Mouse (Mus musculus) hindlimb bud, embryonic 11.5 days (tissue): ENCODE results near the gene Styxl1.

Experiments used
- DNase-seq: peaks from one replicate; pipeline ENCODE4 v3.0.0-alpha.2; 2012; ENCODE audit warnings: low read depth, low spot score; ENCODE audit errors: extremely low spot score

Gene Styxl1

GRCm38 (mm10) chr5:135777796-135778470, at the start of gene Styxl1:
Gene Styxl1, minus strand, starts transcription at chr5:135778385.
- no peak for DNase-seq

DNA sequence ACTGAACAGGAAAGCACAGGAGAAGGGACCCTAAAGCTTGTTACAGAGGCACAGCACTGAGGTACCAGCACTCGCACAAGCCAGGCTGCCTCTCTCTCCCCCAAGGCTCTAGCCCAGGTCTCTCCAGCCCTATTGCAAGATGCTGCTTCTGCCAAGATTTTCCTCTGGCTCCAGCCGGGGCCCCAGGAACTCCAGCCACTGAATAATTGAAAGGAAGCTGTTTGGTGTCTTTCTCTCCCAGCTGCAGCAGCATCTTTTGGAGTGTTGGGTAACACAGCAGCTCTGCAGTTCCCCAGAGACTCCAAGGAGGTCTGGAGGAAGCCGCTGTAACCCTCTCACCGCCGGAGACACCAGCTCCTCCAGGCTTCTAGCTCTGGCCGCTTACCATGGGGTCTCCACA, 48.0 kb upstream of the Styxl1 start:
- DNase-seq: no peak

- no peak for DNase-seq
Observed at GRCm38 (mm10) chr5:135824517-135824916, 46.3 kb upstream of the Styxl1 start.

DNA sequence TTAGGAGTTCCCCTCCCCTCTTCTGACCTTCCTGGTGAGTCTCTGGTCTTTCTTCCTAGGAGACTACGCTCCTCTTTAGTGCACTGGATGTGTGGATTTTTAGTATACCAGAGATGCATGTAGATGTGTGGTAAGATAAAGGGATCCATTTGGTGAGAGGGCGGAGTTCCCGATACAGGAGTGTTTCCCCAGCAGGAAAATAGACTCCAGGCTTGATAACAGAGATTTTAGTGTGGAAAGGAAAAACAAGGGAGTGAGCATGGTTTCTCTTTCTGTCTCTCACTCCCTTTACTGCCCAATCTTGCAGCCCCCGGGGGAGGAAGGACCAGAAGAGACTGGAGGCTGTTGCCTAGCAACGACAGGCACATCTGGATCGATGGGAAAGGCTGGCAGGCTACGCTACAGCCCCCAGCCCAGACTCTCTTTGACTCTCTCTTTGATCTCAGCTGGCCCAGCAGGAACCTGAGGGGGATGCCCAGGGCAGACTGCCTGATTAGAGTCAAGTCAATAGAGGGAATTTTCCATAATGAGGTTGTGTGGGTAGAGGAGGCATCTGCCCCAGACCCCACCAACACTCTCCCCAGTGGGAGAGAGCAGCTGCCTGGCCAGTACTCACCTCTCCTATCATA, 44.2 kb upstream of the Styxl1 start:
- no peak for DNase-seq

DNA sequence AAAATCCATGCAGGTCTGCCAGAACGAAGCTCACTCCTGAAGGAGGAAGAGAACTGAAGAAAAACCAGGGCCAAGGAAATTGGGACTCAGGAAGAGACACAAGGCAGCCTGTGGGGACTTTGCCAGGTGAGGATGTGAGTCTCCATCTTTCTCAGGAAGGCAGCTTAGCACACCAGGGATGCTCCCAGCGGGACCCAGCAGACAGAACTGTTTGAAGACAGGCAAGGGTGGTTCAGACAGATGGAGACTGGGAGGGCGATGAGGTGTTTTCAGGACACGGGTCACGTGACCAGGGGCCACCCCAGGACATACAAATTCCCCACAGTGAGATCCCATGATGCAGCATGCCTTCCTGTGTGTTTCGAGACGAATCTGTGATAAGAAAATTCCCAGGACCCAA, 40.3 kb upstream of the Styxl1 start:
- no peak for DNase-seq

DNA sequence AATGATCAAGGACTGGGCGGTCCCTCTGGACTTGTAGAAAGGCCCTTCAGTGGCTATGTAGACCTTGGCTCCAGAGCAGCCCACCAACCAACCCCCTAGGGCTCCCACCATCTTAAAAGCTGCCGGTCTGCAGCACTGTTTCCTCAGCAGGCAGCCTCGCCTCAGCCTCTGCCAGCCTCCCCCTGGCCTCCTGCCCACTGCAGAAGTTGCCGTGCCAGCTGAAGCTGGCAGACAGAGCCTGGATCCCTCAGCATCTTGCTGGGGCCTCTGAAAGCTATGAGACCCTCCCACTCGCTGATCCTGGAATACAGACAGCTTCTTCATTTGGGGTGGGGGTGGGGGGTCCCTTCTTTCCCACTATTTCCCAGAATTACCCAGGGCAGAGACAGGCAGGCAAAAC, 34.8 kb upstream of the Styxl1 start:
- DNase-seq: no peak

GRCm38 (mm10) chr5:135807263-135807637, 29.1 kb upstream of the Styxl1 start:
- no peak for DNase-seq

DNA sequence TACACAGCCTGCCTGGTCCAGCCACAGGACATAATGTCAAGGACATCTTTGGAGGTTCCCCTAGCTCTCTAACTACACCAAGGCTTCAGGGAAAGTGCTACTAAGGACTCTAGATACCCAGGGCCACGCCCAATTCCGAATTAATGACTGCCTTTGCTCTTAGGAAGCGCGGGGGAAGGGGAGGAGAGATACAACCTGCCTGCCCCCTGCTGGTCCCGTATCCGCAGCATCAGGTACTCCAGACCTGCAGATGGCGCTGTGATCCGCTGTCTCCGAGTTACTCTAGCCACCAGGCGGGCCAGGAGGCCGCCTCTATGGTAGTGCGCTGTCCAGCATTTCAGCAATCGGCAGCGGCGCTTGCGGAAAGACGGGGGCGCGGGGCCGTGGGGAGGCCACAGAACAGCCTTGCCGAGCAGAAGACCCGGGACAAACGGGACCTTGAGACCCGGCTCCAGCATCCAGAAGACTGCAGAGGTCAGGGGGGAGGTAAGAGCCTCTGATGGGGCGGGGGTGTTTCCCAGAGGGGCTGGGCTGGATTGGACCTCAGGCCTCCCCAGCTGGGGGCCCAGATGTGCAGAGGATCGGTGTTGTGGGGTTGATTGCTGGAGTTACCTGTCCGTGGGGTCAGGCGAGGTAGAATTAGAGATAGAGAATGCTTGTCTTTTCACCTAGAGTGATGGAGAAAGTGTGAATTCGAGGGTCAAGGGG, 28.5 kb upstream of the Styxl1 start, which contains the start of gene Srrm3:
Srrm3 (plus strand) TSS at position 336 of the 708 bp plus-strand sequence.
- DNase-seq: peak; percentile 64

- no peak for DNase-seq
Observed at GRCm38 (mm10) chr5:135804735-135805134, 26.6 kb upstream of the Styxl1 start.

GRCm38 (mm10) chr5:135803676-135804075, 25.5 kb upstream of the Styxl1 start:
- no peak for DNase-seq

DNA sequence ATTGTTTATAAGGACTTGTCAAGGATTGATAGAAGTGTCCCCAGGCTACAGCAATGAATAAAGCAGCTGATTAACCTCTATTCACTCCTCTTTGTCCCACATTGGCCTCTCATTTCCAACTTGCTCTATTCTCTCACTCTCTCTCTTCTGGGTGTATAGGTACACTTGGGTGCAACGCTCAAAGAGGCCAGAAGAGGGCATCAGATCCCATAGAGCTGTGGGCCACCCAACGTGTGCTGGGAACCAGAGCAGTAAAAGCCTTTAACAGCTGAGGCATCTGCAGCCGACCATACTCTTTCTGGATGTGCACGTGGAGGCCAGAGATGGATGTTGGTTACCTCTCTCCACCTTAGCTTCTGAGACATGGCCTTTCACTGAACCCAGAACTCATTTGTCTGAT, 24.9 kb upstream of the Styxl1 start:
- DNase-seq: no peak

DNA sequence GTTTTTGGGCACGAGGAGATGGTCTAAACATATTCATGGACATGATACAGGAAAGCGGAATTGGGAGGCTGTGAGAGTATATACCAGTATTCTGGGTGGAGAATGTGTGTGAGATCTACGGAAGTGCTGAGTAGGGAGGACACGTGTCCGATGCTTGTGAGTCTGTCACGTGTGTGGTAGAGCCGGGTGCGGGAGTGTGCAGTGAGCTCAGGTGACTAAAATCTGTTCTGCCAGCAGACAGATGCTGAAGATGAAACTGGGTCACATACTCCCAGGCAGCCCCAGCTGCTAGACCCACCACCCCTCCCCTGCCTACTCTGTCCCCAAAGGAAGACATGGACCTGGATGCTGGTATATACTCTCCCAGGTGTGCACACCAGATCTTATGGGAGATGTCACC, 24.5 kb upstream of the Styxl1 start:
- DNase-seq: no peak

DNA sequence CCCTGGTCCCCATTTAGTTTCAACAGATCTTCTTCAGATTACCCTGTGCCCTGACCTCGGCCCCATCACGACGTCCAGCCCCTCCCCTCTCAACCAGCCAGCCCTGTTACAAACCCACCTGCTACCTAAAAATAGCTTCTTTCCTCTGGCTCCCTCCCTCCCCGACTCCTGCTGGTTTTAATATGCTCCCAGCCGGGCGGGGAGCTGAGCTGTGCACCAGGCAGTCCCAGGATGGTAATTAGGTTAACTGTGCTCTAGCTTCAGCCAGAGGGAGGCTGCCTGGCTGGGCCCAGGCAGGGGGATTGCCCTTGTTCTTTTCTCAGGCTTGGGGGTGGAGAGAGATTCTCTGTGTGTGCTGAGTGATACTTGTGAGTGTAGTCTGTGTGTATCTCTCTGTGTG, 22.7 kb upstream of the Styxl1 start:
- no peak for DNase-seq

GRCm38 (mm10) chr5:135799746-135800145, 21.6 kb upstream of the Styxl1 start:
- no peak for DNase-seq

GRCm38 (mm10) chr5:135794859-135795181, 16.6 kb upstream of the Styxl1 start:
- DNase-seq: no peak

- DNase-seq: no peak
Observed at GRCm38 (mm10) chr5:135793996-135794858, 16.0 kb upstream of the Styxl1 start.

DNA sequence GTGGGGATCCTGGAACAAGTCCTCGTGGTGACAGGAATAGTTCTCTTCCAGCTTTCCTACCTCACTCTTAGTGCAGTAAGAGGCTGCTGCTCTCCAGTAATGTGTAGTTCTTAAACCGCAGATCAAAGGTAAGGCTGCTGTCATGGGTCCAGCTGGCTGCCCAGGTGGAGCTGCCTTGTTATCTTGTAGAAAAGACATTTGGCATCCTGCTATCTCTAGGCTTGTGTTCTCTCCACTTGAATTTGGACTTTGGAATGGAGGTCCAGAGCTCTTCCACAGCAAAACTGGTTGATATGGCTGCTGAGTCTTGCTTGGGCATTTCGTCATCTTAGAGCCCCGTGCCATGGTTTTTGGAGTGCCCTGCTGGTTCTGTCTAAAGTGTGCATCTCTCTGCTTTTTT, 4.7 kb upstream of the Styxl1 start:
- no peak for DNase-seq

GRCm38 (mm10) chr5:135780331-135780730, 2.1 kb upstream of the Styxl1 start:
- no peak for DNase-seq

DNA sequence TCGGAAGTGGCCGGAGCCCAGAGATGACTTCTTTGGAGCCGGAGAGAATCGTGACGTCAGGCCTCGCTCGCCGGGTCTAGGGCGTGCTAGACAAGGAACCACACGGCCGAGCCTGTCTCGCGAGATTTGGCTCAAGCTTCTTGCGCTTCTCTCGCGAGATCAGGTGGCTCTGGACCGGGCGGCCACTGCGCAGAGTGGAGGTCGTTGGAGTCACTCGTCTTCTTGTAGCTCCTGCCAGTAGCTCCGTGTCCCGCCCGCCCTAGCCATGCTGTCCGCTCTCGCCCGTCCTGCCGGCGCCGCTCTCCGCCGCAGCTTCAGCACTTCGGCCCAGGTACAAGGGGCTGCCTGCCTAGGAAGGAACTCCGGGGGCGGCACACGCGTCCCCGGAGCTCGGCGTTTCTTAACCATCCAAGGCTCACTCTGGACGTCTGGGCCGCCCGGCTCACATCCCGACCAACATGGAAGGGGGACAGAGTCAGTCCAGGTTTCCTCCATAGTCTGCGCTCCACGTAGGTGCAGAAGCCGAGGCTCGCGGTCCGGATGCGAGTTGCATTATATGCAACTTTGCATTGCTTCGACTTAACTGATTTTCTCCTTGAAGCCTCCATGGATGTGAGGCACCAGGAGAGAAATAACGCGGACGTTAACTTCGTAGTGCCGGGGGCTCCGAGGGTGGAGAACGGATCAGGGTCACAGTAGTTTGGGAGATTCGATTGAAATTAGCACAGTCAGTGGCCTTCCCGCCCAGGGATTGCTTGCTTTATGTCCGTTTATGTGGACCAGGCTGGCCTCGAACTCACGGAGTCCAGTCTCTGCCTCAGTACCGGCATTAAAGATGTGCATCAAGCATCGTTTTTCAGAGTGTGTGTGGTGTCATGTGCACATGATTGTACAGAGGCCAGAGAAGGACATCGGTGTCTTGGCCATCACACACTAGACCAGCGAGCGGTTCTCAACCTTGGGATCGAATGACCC, 573 bp upstream of the Styxl1 start, which contains the start of gene Mdh2:
Mdh2 (plus strand) TSS at position 10 of the 975 bp plus-strand sequence.
- DNase-seq: peak; percentile 99

- DNase-seq: no peak
Observed at GRCm38 (mm10) chr5:135776546-135776945, 1.6 kb downstream of the Styxl1 start.
